Mouse (Mus musculus) forebrain, embryonic 12.5 days (tissue): ENCODE data around the gene Lrrc43. TPM values are rescaled to one million over a fixed set of nuclear protein-coding genes. Genes with fewer than 3 reads are reported as not detected.
"Not testable (repeated sequence)": the region's sequence is repeated elsewhere in the genome, so short reads cannot be mapped to it uniquely, and the experiment has no call there.

ENCODE experiments used
- ATAC-seq: fragments of 200-750 bp; cut with Nextera tagmentation; 2 replicates; pipeline ENCODE4 v1.8.0; 2017; ENCODE audit warnings: moderate TSS enrichment; ENCODE audit not compliant: low FRiP score
- H3K27ac ChIP-seq: fragments of 300-500 bp; sonication (generic); 2 replicates; pipeline ENCODE4 v1.5.1; 2016; ENCODE audit warnings: mild to moderate bottlenecking
- H3K27me3 ChIP-seq: fragments of 300-500 bp; sonication (generic); 2 replicates; pipeline ENCODE4 v1.6.1; 2016; ENCODE audit warnings: mild to moderate bottlenecking
- H3K36me3 ChIP-seq: fragments of 300-500 bp; sonication (generic); replicated peaks from 2 replicates; pipeline ENCODE4 v1.6.1; 2016; ENCODE audit warnings: mild to moderate bottlenecking
- H3K4me1 ChIP-seq: fragments of 300-500 bp; sonication (generic); 2 replicates; pipeline ENCODE4 v1.6.1; 2016
- H3K4me2 ChIP-seq: fragments of 300-500 bp; sonication (generic); 2 replicates; pipeline ENCODE4 v1.6.1; 2016; ENCODE audit warnings: mild to moderate bottlenecking, moderate library complexity
- H3K4me3 ChIP-seq: fragments of 300-500 bp; sonication (generic); replicated peaks from 2 replicates; pipeline ENCODE4 v1.5.1; 2016; ENCODE audit warnings: mild to moderate bottlenecking
- H3K9ac ChIP-seq: fragments of 300-500 bp; sonication (generic); 2 replicates; pipeline ENCODE4 v1.6.1; 2016; ENCODE audit warnings: mild to moderate bottlenecking
- H3K9me3 ChIP-seq: fragments of 300-500 bp; sonication (generic); 2 replicates; pipeline ENCODE4 v1.6.1; 2016
- WGBS: fragments of 180-500 bp; shearing (Covaris S2); methylation state at CpG from one replicate; pipeline ENCODE4 v1.1.7; 2016; 5-methylcytosine and 5-hydroxymethylcytosine counted together
- polyA plus RNA-seq: library from polyadenylated mRNA; unstranded; fragments of >200 nt; fragmentation: Nextera tagmentation; extraction: Ambion mirVana; gene quantifications from 2 replicates; pipeline ENCODE4 v1.2.1, GENCODE M21; 2016

The Lrrc43 gene
- polyA plus RNA-seq, 1 experiment from 2014 or later, result not detected

GRCm38 (mm10) chr5:123487659-123488395 is 1.3 kb upstream of the Lrrc43 start:
- ATAC-seq, result no peak
- Histone ChIP-seq H3K4me3 (no peak overlapping the region), H3K4me1 (peaks cover 8% of the 10 kb centered on the region), H3K27me3 (peaks cover 8% of the 10 kb centered on the region; the same call in 1 of the 2 replicates), H3K9me3 (no peaks in the 10 kb centered on the region), H3K36me3 (no peaks in the 10 kb centered on the region), H3K9ac (no peak overlapping the region), H3K4me2 (no peak overlapping the region), H3K27ac (no peak overlapping the region)
- 90% methylated on average over 11 of the region's 11 CpGs for WGBS

- H3K9me3 ChIP-seq, result no peaks in the 10 kb centered on the region
- H3K4me2 ChIP-seq, result no peak overlapping the region
- H3K4me1 ChIP-seq, result peaks cover 8% of the 10 kb centered on the region
- no peak overlapping the region for H3K9ac ChIP-seq
- H3K36me3 ChIP-seq, result no peaks in the 10 kb centered on the region
- 70% methylated on average over 9 of the region's 9 CpGs for WGBS
- no peak overlapping the region for H3K4me3 ChIP-seq
- H3K27me3 ChIP-seq, result peaks cover 7% of the 10 kb centered on the region; the same call in 1 of the 2 replicates
- no peak overlapping the region for H3K27ac ChIP-seq
- no peak for ATAC-seq
Observed at GRCm38 (mm10) chr5:123489935-123490334, 830 bp downstream of the Lrrc43 start.

GRCm38 (mm10) chr5:123499717-123500116 is 10.6 kb downstream of the Lrrc43 start:
- Histone ChIP-seq H3K27me3 (peaks cover 19% of the 10 kb centered on the region; the same call in 1 of the 2 replicates), H3K4me3 (no peak overlapping the region), H3K9me3 (no peaks in the 10 kb centered on the region), H3K4me1 (peaks cover 12% of the 10 kb centered on the region), H3K36me3 (no peaks in the 10 kb centered on the region), H3K9ac (no peak overlapping the region), H3K27ac (no peak overlapping the region), H3K4me2 (no peak overlapping the region)
- ATAC-seq, result no peak
- 45% methylated on average over 4 of the region's 4 CpGs for WGBS

- 83% methylated on average over 4 of the region's 4 CpGs for WGBS
- Histone ChIP-seq H3K4me2 (no peak overlapping the region), H3K9me3 (no peaks in the 10 kb centered on the region), H3K4me1 (peaks cover 12% of the 10 kb centered on the region), H3K27me3 (peaks cover 18% of the 10 kb centered on the region; the same call in 1 of the 2 replicates), H3K27ac (no peak overlapping the region), H3K9ac (no peak overlapping the region), H3K4me3 (no peak overlapping the region), H3K36me3 (no peaks in the 10 kb centered on the region)
- ATAC-seq, result no peak
Observed at GRCm38 (mm10) chr5:123501973-123502372, 12.9 kb downstream of the Lrrc43 start.

GRCm38 (mm10) chr5:123507936-123508723 is 19.0 kb downstream of the Lrrc43 start:
- no peak overlapping the region for H3K27ac ChIP-seq
- peaks cover 26% of the 10 kb centered on the region for H3K36me3 ChIP-seq
- peak; percentile 92 for ATAC-seq

GRCm38 (mm10) chr5:123508921-123509320 is 19.8 kb downstream of the Lrrc43 start:
- H3K27ac ChIP-seq, result no peak overlapping the region
- WGBS, result 7% methylated on average over 12 of the region's 12 CpGs
- peak overlapping the region; percentile 70 for H3K9ac ChIP-seq
- peak overlapping the region; percentile 91 for H3K4me2 ChIP-seq
- peaks cover 15% of the 10 kb centered on the region for H3K4me1 ChIP-seq
- peaks cover 9% of the 10 kb centered on the region for H3K27me3 ChIP-seq
- ATAC-seq, result no peak
- H3K36me3 ChIP-seq, result peaks cover 30% of the 10 kb centered on the region
- peak overlapping the region; percentile 61 for H3K4me3 ChIP-seq
- H3K9me3 ChIP-seq, result no peaks in the 10 kb centered on the region

More at GRCm38 (mm10) chr5:123507936-123508723, 19.0 kb downstream of the Lrrc43 start:
- WGBS, result under 1% methylated on average over 56 of the region's 59 CpGs
- Histone ChIP-seq H3K4me1 (peaks cover 18% of the 10 kb centered on the region), H3K9me3 (no peaks in the 10 kb centered on the region), H3K9ac (peak overlapping the region; percentile 70), H3K27me3 (peaks cover 9% of the 10 kb centered on the region), H3K4me3 (peak overlapping the region; percentile 61), H3K4me2 (peak overlapping the region; percentile 91)

- H3K27me3 ChIP-seq, result peaks cover 9% of the 10 kb centered on the region
- peaks cover 33% of the 10 kb centered on the region for H3K36me3 ChIP-seq
- peaks cover 15% of the 10 kb centered on the region for H3K4me1 ChIP-seq
- no peak within 1 kb of the TSS for H3K9ac ChIP-seq
- peak within 1 kb of the TSS; percentile 91 for H3K4me2 ChIP-seq
- ATAC-seq, result no peak
- H3K9me3 ChIP-seq, result no peaks in the 10 kb centered on the region
- WGBS, result 95% methylated on average over 5 of the region's 5 CpGs
- no peak within 1 kb of the TSS for H3K27ac ChIP-seq
- no peak within 1 kb of the TSS for H3K4me3 ChIP-seq
Observed at GRCm38 (mm10) chr5:123510160-123510559, 21.1 kb downstream of the Lrrc43 start, which contains the start of gene B3gnt4. Gene B3gnt4 (plus strand): TSS chr5:123510460.

- not testable (repeated sequence) for H3K9ac ChIP-seq, H3K4me2 ChIP-seq, ATAC-seq, H3K27ac ChIP-seq, H3K4me3 ChIP-seq, H3K27me3 ChIP-seq, H3K9me3 ChIP-seq
- 80% methylated on average over 3 of the region's 3 CpGs for WGBS
- peaks cover 45% of the 10 kb centered on the region for H3K36me3 ChIP-seq
- peaks cover 15% of the 10 kb centered on the region for H3K4me1 ChIP-seq
Observed at GRCm38 (mm10) chr5:123511426-123511825, 22.3 kb downstream of the Lrrc43 start.

GRCm38 (mm10) chr5:123512102-123512501 is 23.0 kb downstream of the Lrrc43 start:
- WGBS, result 75% methylated on average over 3 of the region's 3 CpGs
- Histone ChIP-seq H3K27ac (no peak overlapping the region), H3K4me2 (no peak overlapping the region), H3K9ac (no peak overlapping the region), H3K4me3 (no peak overlapping the region), H3K9me3 (no peaks in the 10 kb centered on the region), H3K27me3 (peaks cover 5% of the 10 kb centered on the region), H3K36me3 (peaks cover 52% of the 10 kb centered on the region), H3K4me1 (peaks cover 15% of the 10 kb centered on the region)
- ATAC-seq, result no peak

GRCm38 (mm10) chr5:123514871-123515270 is 25.8 kb downstream of the Lrrc43 start:
- Histone ChIP-seq H3K27me3 (no peaks in the 10 kb centered on the region), H3K9me3 (no peaks in the 10 kb centered on the region), H3K36me3 (peaks cover 80% of the 10 kb centered on the region), H3K4me1 (no peaks in the 10 kb centered on the region), H3K9ac (no peak overlapping the region), H3K4me2 (no peak overlapping the region), H3K27ac (no peak overlapping the region), H3K4me3 (no peak overlapping the region)
- 91% methylated on average over 5 of the region's 5 CpGs for WGBS
- no peak for ATAC-seq

GRCm38 (mm10) chr5:123520666-123521065 is 31.6 kb downstream of the Lrrc43 start:
- no peak for ATAC-seq
- Histone ChIP-seq H3K4me3 (no peak overlapping the region), H3K9me3 (no peaks in the 10 kb centered on the region), H3K27me3 (no peaks in the 10 kb centered on the region), H3K36me3 (peaks cover 44% of the 10 kb centered on the region), H3K4me1 (peaks cover 32% of the 10 kb centered on the region), H3K4me2 (no peak overlapping the region), H3K27ac (no peak overlapping the region), H3K9ac (no peak overlapping the region)
- 87% methylated on average over 9 of the region's 9 CpGs for WGBS

GRCm38 (mm10) chr5:123521621-123522020 is 32.5 kb downstream of the Lrrc43 start:
- no peaks in the 10 kb centered on the region for H3K9me3 ChIP-seq
- H3K9ac ChIP-seq, result no peak overlapping the region
- WGBS, result 96% methylated on average over 1 of the region's 1 CpGs
- H3K27ac ChIP-seq, result no peak overlapping the region
- H3K27me3 ChIP-seq, result no peaks in the 10 kb centered on the region
- ATAC-seq, result no peak
- H3K36me3 ChIP-seq, result peaks cover 34% of the 10 kb centered on the region
- peaks cover 32% of the 10 kb centered on the region for H3K4me1 ChIP-seq
- no peak overlapping the region for H3K4me3 ChIP-seq
- no peak overlapping the region for H3K4me2 ChIP-seq
